4 mouse cellular contexts compared by ENCODE assay signal in the genomic region with DNA sequence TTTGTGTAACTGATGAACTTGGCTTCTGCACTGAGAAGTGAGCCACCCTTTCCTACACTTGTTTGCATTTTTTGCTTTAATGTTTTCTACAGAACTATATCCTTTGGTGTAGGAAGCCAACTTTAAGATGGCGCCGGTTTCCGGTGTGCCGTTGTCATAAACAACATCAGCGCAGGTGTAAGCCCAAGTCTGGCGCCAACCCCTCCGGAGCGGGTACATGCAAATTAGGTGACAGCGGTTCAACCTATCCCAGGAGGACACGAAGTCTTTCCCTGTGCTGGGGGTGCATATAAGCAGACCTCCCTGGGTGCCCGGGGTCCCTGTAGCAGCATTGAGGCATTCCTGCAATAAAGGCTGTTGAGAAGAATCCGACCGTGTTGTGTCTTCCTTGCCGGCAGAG. TPM values are rescaled to one million over a fixed set of nuclear protein-coding genes. Genes with fewer than 3 reads are reported as not detected.
DNase-seq lines count a peak whose midpoint lies in the region; TF ChIP-seq lines count a peak whose summit lies in the region.
"Not testable (repeated sequence)": the region's sequence is repeated elsewhere in the genome, so short reads cannot be mapped to it uniquely, and the experiment has no call there.

No protein-coding gene starts in this region.

- H3K4me1 ChIP-seq in testis, adult 2 months (ENCODE audit: control insufficient read depth, insufficient read depth, low read length): not testable (repeated sequence)

- H3K4me3 ChIP-seq in testis, adult 2 months (ENCODE audit: control insufficient read depth, low read depth, low read length): peak overlapping the region; percentile 13

- H3K36me3 ChIP-seq in testis, adult 2 months (ENCODE audit: control insufficient read depth, insufficient read depth, low read length): not testable (repeated sequence)

- not testable (repeated sequence) for TF ChIP-seq CTCF in testis, adult 2 months (IDR thresholded peaks at IDR 0.05; ENCODE audit: control insufficient read depth, insufficient read depth, insufficient replicate concordance, low read depth, low read length)

- TF ChIP-seq POLR2A in testis, adult 2 months (IDR thresholded peaks at IDR 0.05; ENCODE audit: control insufficient read depth, low read depth, low read length): not testable (repeated sequence)

- peak; percentile 60 for DNase-seq in R1 (ENCODE audit: low read depth, low spot score)
- peak; percentile 29 for DNase-seq in ZHBTc4 (ENCODE audit: low read depth, low spot score)
- DNase-seq in heart, adult 11 months: peak; percentile 80

- H3K27me3 ChIP-seq in testis, adult 2 months (ENCODE audit: control insufficient read depth, insufficient read depth, low read length): not testable (repeated sequence)

- not testable (repeated sequence) for H3K27ac ChIP-seq in testis, adult 2 months (ENCODE audit: control insufficient read depth, insufficient read depth, low read depth, low read length)

RNA-seq across cellular contexts. Expression of a gene that starts 5.8 kb away (rescaled TPM):
- polyA plus RNA-seq in testis, adult 2 months (2012; rRNA removed): 10.1 and 10.8 TPM in 2 replicates

Comparison
In these comparisons a context has a peak if more than half of its experiments do, and no peak if none do; other contexts are left out.
1. DNase-seq: peak in every context shown above with its lines; median percentile 80 in heart, adult 11 months; 60 in R1; 29 in ZHBTc4.